Mouse (Mus musculus): ENCODE results near the gene Ttc30a2. TPM values are rescaled to one million over a fixed set of nuclear protein-coding genes. Genes with fewer than 3 reads are reported as not detected.
"Not testable (repeated sequence)": the region's sequence is repeated elsewhere in the genome, so short reads cannot be mapped to it uniquely, and the experiment has no call there.

The Ttc30a2 gene
- 0.96 and 0.98 TPM in 2 replicates for polyA plus RNA-seq (2014; fragmentation: Nextera tagmentation; extraction: Ambion mirVana)

DNA sequence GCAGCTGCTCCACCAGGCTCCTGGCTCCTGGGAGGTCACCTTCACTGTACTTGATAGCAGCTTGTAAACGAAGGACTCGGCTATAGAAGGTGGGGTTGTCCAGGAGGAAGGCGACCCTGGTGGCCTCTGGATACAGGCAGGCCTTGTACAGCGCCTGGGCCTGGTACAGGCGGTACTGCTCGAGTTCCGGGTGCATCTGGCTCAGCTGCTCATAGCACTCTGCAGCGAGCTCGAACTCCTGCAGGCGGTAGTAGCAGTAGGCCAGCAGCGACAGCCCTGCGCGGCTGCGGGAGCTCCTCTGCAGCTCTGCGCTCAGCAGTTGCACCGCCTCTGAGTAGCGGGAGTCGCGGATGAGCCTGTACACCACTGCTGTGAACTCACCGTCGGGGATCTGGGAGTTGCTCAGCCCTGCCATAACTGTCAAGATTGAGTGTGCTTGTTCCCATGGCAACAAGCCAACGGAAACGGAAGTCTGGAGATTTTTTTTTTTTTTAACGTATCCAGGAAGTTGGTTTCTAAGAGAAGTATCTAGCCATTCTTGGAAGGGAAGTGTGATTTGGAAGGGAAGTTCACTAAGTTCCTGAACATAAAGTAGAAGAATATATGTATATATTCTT, at the start of gene Ttc30a2:
Gene Ttc30a2, minus strand, starts transcription at position 419 of the 617 bp plus-strand sequence.
- not testable (repeated sequence) for H3K4me1 ChIP-seq (ENCODE audit: control insufficient read depth, insufficient read depth, low read length); H3K4me2 ChIP-seq; H3K4me3 ChIP-seq (ENCODE audit: low read depth, low read length); H3K27me3 ChIP-seq (ENCODE audit: control insufficient read depth, insufficient read depth, low read length); H3K9ac ChIP-seq (ENCODE audit: low read length); H3K27ac ChIP-seq (ENCODE audit: low read depth, low read length); H3K9me3 ChIP-seq (ENCODE audit: control insufficient read depth, low read length); H3K36me3 ChIP-seq (ENCODE audit: control insufficient read depth, insufficient read depth, low read length)
- ATAC-seq (ENCODE audit: low FRiP score) = peak; percentile 23; the same call in 1 of the 2 replicates
- 25% methylated on average over 18 of the region's 24 CpGs for WGBS
- peak; percentile 86 for DNase-seq (ENCODE audit: low spot score, missing footprints)

- peaks cover 6% of the 10 kb centered on the region for H3K4me1 ChIP-seq (ENCODE audit: control insufficient read depth, insufficient read depth, low read length)
- no peak overlapping the region for H3K4me3 ChIP-seq (ENCODE audit: low read depth, low read length)
- peak overlapping the region; percentile 14; the same call in 1 of the 2 replicates for H3K27ac ChIP-seq (ENCODE audit: low read depth, low read length)
- no peaks in the 10 kb centered on the region for H3K27me3 ChIP-seq (ENCODE audit: control insufficient read depth, insufficient read depth, low read length)
- DNase-seq (ENCODE audit: low spot score, missing footprints) (no peak), ATAC-seq (ENCODE audit: low FRiP score) (peak; percentile 33; the same call in 1 of the 2 replicates)
- no peak overlapping the region for H3K4me2 ChIP-seq
- peak overlapping the region; percentile 30 for H3K9ac ChIP-seq (ENCODE audit: low read length)
- 3% methylated on average over 7 of the region's 7 CpGs for whole genome bisulfite sequencing
- no peaks in the 10 kb centered on the region for H3K36me3 ChIP-seq (ENCODE audit: control insufficient read depth, insufficient read depth, low read length)
- no peaks in the 10 kb centered on the region for H3K9me3 ChIP-seq (ENCODE audit: control insufficient read depth, low read length)
Measured at GRCm38 (mm10) chr2:76016890-76017289, 38.9 kb upstream of the Ttc30a2 start.

- no peak overlapping the region for H3K27ac ChIP-seq (ENCODE audit: low read depth, low read length)
- H3K4me3 ChIP-seq (ENCODE audit: low read depth, low read length) = no peak overlapping the region
- peaks cover 6% of the 10 kb centered on the region for H3K4me1 ChIP-seq (ENCODE audit: control insufficient read depth, insufficient read depth, low read length)
- H3K27me3 ChIP-seq (ENCODE audit: control insufficient read depth, insufficient read depth, low read length) = no peaks in the 10 kb centered on the region
- no peak overlapping the region for H3K9ac ChIP-seq (ENCODE audit: low read length)
- no peak for DNase-seq (ENCODE audit: low spot score, missing footprints)
- WGBS = 77% methylated on average over 8 of the region's 8 CpGs
- H3K36me3 ChIP-seq (ENCODE audit: control insufficient read depth, insufficient read depth, low read length) = no peaks in the 10 kb centered on the region
- ATAC-seq (ENCODE audit: low FRiP score) = no peak
- H3K4me2 ChIP-seq = no peak overlapping the region
- H3K9me3 ChIP-seq (ENCODE audit: control insufficient read depth, low read length) = no peaks in the 10 kb centered on the region
Measured at GRCm38 (mm10) chr2:76016136-76016535, 38.2 kb upstream of the Ttc30a2 start.

DNA sequence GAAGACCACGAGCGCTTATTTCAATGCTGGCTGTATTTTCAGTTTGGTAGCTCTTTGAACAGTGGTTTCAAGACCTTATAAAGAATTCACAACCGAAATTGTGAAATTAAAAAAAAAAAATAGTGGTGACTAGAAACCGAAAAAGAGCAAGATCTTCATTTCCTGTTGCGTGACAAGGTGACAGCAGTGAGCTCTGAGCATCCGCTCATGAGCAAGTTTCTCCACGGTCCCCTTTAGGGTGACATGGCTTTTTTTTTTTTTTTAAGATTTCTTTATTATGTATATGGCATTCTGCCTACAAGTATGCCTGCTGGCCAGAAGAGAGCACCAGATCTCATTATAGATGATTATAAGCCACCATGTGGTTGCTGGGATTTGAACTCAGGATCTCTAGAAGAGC, 37.5 kb upstream of the Ttc30a2 start:
- WGBS = 95% methylated on average over 7 of the region's 7 CpGs
- no peak overlapping the region for H3K4me3 ChIP-seq (ENCODE audit: low read depth, low read length)
- no peak overlapping the region for H3K9ac ChIP-seq (ENCODE audit: low read length)
- DNase-seq (ENCODE audit: low spot score, missing footprints) (no peak), ATAC-seq (ENCODE audit: low FRiP score) (no peak)
- H3K27me3 ChIP-seq (ENCODE audit: control insufficient read depth, insufficient read depth, low read length) = no peaks in the 10 kb centered on the region
- no peak overlapping the region for H3K4me2 ChIP-seq
- H3K27ac ChIP-seq (ENCODE audit: low read depth, low read length) = no peak overlapping the region
- no peaks in the 10 kb centered on the region for H3K36me3 ChIP-seq (ENCODE audit: control insufficient read depth, insufficient read depth, low read length)
- H3K9me3 ChIP-seq (ENCODE audit: control insufficient read depth, low read length) = no peaks in the 10 kb centered on the region
- peaks cover 6% of the 10 kb centered on the region for H3K4me1 ChIP-seq (ENCODE audit: control insufficient read depth, insufficient read depth, low read length)

DNA sequence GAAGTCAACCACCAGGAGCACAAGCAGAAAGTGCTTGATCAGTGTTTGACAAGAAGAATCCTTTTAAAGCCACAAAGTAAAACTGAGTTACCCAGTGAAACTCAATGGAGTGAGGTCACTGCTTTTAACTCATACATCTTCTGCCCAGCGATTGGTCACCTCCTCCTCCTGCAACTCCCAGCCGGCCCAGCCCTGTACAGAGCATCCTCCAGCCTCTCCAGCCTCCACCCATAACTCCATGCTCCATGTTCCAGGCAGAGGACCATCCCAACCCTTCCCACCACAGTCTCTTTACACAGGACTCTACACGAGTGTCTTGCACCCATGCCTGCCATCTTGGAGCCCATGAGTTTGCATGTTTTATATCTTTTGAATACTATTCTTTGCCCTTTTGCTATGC, 36.7 kb upstream of the Ttc30a2 start:
- no peak overlapping the region for H3K27ac ChIP-seq (ENCODE audit: low read depth, low read length)

GRCm38 (mm10) chr2:76006194-76006593, 28.2 kb upstream of the Ttc30a2 start:
- no peak overlapping the region for H3K4me3 ChIP-seq (ENCODE audit: low read depth, low read length)
- H3K9me3 ChIP-seq (ENCODE audit: control insufficient read depth, low read length) = no peaks in the 10 kb centered on the region
- no peak overlapping the region for H3K4me2 ChIP-seq
- H3K4me1 ChIP-seq (ENCODE audit: control insufficient read depth, insufficient read depth, low read length) = peaks cover 4% of the 10 kb centered on the region
- WGBS = 11% methylated on average over 4 of the region's 4 CpGs
- no peak for DNase-seq (ENCODE audit: low spot score, missing footprints)
- H3K27me3 ChIP-seq (ENCODE audit: control insufficient read depth, insufficient read depth, low read length) = no peaks in the 10 kb centered on the region
- 0 out of 2 replicates have a peak overlapping the region, but pooled peaks have one; percentile 4 for H3K9ac ChIP-seq (ENCODE audit: low read length)
- H3K27ac ChIP-seq (ENCODE audit: low read depth, low read length) = no peak overlapping the region
- H3K36me3 ChIP-seq (ENCODE audit: control insufficient read depth, insufficient read depth, low read length) = no peaks in the 10 kb centered on the region
- no peak for ATAC-seq (ENCODE audit: low FRiP score)

More for the DNA sequence above, 36.7 kb upstream of the Ttc30a2 start:
- Histone ChIP-seq H3K4me2 (no peak overlapping the region), H3K36me3 (ENCODE audit: control insufficient read depth, insufficient read depth, low read length) (no peaks in the 10 kb centered on the region), H3K4me1 (ENCODE audit: control insufficient read depth, insufficient read depth, low read length) (peaks cover 6% of the 10 kb centered on the region), H3K9me3 (ENCODE audit: control insufficient read depth, low read length) (no peaks in the 10 kb centered on the region), H3K4me3 (ENCODE audit: low read depth, low read length) (no peak overlapping the region), H3K9ac (ENCODE audit: low read length) (no peak overlapping the region), H3K27me3 (ENCODE audit: control insufficient read depth, insufficient read depth, low read length) (no peaks in the 10 kb centered on the region)
- DNase-seq (ENCODE audit: low spot score, missing footprints) (no peak), ATAC-seq (ENCODE audit: low FRiP score) (no peak)
- WGBS = 94% methylated on average over 3 of the region's 3 CpGs

GRCm38 (mm10) chr2:76002899-76003298, 24.9 kb upstream of the Ttc30a2 start:
- no peak overlapping the region for H3K4me3 ChIP-seq (ENCODE audit: low read depth, low read length)
- no peak overlapping the region for H3K27ac ChIP-seq (ENCODE audit: low read depth, low read length)
- no peak overlapping the region for H3K9ac ChIP-seq (ENCODE audit: low read length)
- H3K4me1 ChIP-seq (ENCODE audit: control insufficient read depth, insufficient read depth, low read length) = peaks cover 4% of the 10 kb centered on the region
- ATAC-seq (ENCODE audit: low FRiP score) = no peak
- H3K27me3 ChIP-seq (ENCODE audit: control insufficient read depth, insufficient read depth, low read length) = no peaks in the 10 kb centered on the region
- WGBS = 88% methylated on average over 9 of the region's 9 CpGs
- DNase-seq (ENCODE audit: low spot score, missing footprints) = no peak
- H3K36me3 ChIP-seq (ENCODE audit: control insufficient read depth, insufficient read depth, low read length) = no peaks in the 10 kb centered on the region
- no peaks in the 10 kb centered on the region for H3K9me3 ChIP-seq (ENCODE audit: control insufficient read depth, low read length)
- no peak overlapping the region for H3K4me2 ChIP-seq

DNA sequence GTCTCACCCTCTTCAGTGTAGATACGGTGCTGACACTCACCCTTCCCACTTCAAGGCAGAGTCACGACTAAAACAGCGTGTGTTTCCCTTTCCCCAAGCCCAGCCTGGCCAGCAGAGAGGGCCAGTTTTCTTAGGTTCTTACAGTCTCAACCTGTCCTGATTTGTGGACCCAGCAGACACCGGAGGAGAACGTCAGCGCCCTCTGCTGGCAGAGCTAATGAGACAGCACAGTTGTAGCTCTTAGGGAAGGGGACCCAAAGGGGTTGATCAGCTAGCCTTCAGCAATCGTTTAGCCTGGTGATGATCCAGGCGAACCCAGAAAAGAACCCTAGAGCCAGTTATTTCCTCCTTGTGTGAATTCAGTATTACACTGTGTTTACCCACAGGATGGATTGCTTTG, 23.4 kb upstream of the Ttc30a2 start:
- DNase-seq (ENCODE audit: low spot score, missing footprints) (no peak), ATAC-seq (ENCODE audit: low FRiP score) (no peak)
- peaks cover 4% of the 10 kb centered on the region for H3K4me1 ChIP-seq (ENCODE audit: control insufficient read depth, insufficient read depth, low read length)

DNA sequence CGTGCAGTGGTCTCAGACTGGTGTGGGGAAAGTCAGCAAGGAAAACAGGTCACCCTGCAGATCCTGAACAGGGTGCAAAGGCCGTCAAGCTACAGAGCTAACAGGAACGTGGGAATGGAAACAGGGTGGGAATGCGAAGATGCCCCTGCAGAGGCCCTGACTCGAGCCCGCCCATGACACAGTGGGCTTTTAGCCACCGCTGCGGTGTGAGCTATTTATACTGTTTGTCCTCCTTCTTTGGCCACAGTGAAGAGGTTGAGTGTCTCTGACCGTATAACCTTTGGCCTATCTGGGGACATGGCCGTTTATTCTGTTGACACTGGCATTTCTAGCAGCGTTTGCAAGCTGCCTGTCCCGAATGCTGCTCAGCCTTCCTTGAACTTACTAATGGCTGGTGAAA, 21.7 kb upstream of the Ttc30a2 start:
- 56% methylated on average over 12 of the region's 12 CpGs for WGBS
- Histone ChIP-seq H3K4me3 (ENCODE audit: low read depth, low read length) (no peak overlapping the region), H3K9me3 (ENCODE audit: control insufficient read depth, low read length) (no peaks in the 10 kb centered on the region), H3K36me3 (ENCODE audit: control insufficient read depth, insufficient read depth, low read length) (no peaks in the 10 kb centered on the region), H3K27ac (ENCODE audit: low read depth, low read length) (no peak overlapping the region; the same call in 1 of the 2 replicates), H3K4me2 (no peak overlapping the region), H3K4me1 (ENCODE audit: control insufficient read depth, insufficient read depth, low read length) (no peaks in the 10 kb centered on the region; the same call in 1 of the 2 replicates), H3K27me3 (ENCODE audit: control insufficient read depth, insufficient read depth, low read length) (no peaks in the 10 kb centered on the region), H3K9ac (ENCODE audit: low read length) (no peak overlapping the region)
- DNase-seq (ENCODE audit: low spot score, missing footprints) (no peak), ATAC-seq (ENCODE audit: low FRiP score) (no peak)

More for the DNA sequence above, 23.4 kb upstream of the Ttc30a2 start:
- no peak overlapping the region for H3K4me2 ChIP-seq
- H3K27me3 ChIP-seq (ENCODE audit: control insufficient read depth, insufficient read depth, low read length) = no peaks in the 10 kb centered on the region
- no peaks in the 10 kb centered on the region for H3K36me3 ChIP-seq (ENCODE audit: control insufficient read depth, insufficient read depth, low read length)
- H3K9me3 ChIP-seq (ENCODE audit: control insufficient read depth, low read length) = no peaks in the 10 kb centered on the region
- H3K27ac ChIP-seq (ENCODE audit: low read depth, low read length) = no peak overlapping the region
- WGBS = 40% methylated on average over 8 of the region's 8 CpGs
- H3K4me3 ChIP-seq (ENCODE audit: low read depth, low read length) = no peak overlapping the region
- H3K9ac ChIP-seq (ENCODE audit: low read length) = no peak overlapping the region
